Mouse (Mus musculus) spleen, postnatal 10 days (tissue): Measurements from ENCODE around the gene Ddx21.
"Not testable (repeated sequence)": the region's sequence is repeated elsewhere in the genome, so short reads cannot be mapped to it uniquely, and the experiment has no call there.

Source experiments
- DNase-seq, 2 experiments: peaks; one replicate each; pipeline ENCODE4 v3.0.0; 2021 to 2022; ENCODE audit warnings: low spot score in 2 of 2

Gene Ddx21

GRCm38 (mm10) chr10:62602177-62603040, at the start of gene Ddx21:
TSS of gene Ddx21 (minus strand) at chr10:62602281.
- DNase-seq, result peak; percentile 78 to 92

- DNase-seq, result peak; percentile 89 to 95
Observed at GRCm38 (mm10) chr10:62650881-62651810, 49.1 kb upstream of the Ddx21 start, which contains the start of gene Ddx50. TSS of gene Ddx50 (minus strand) at chr10:62651218.

- DNase-seq, result no peak
Observed at GRCm38 (mm10) chr10:62650358-62650782, 48.3 kb upstream of the Ddx21 start.

- DNase-seq, result no peak
Observed at GRCm38 (mm10) chr10:62604161-62604560, 2.1 kb upstream of the Ddx21 start.

GRCm38 (mm10) chr10:62603233-62604030, 1.4 kb upstream of the Ddx21 start:
- DNase-seq, result no peak

GRCm38 (mm10) chr10:62601833-62602176, 276 bp downstream of the Ddx21 start:
- DNase-seq, result no peak

GRCm38 (mm10) chr10:62601053-62601791, 859 bp downstream of the Ddx21 start:
- peak in 1 of 2 experiments; percentile 15 for DNase-seq

- DNase-seq, result no peak
Observed at GRCm38 (mm10) chr10:62600056-62600455, 2.0 kb downstream of the Ddx21 start.

GRCm38 (mm10) chr10:62599311-62599710, 2.8 kb downstream of the Ddx21 start:
- DNase-seq, result not testable (repeated sequence)

GRCm38 (mm10) chr10:62592496-62592895, 9.6 kb downstream of the Ddx21 start:
- DNase-seq, result no peak

GRCm38 (mm10) chr10:62590200-62590599, 11.9 kb downstream of the Ddx21 start:
- DNase-seq, result peak; percentile 78 to 92

GRCm38 (mm10) chr10:62588616-62589015, 13.5 kb downstream of the Ddx21 start:
- DNase-seq, result no peak

GRCm38 (mm10) chr10:62583245-62583644, 18.8 kb downstream of the Ddx21 start:
- DNase-seq, result no peak

GRCm38 (mm10) chr10:62582701-62583100, 19.4 kb downstream of the Ddx21 start:
- no peak for DNase-seq

GRCm38 (mm10) chr10:62582263-62582662, 19.8 kb downstream of the Ddx21 start:
- DNase-seq, result no peak

GRCm38 (mm10) chr10:62579129-62579528, 23.0 kb downstream of the Ddx21 start:
- not testable (repeated sequence) for DNase-seq

GRCm38 (mm10) chr10:62578338-62579100, 23.6 kb downstream of the Ddx21 start, which contains the start of gene Kif1bp:
TSS of gene Kif1bp (minus strand) at chr10:62578457.
- peak; percentile 96 to 98 for DNase-seq

GRCm38 (mm10) chr10:62577673-62578337, 24.3 kb downstream of the Ddx21 start:
- no peak for DNase-seq

- no peak for DNase-seq
Observed at GRCm38 (mm10) chr10:62575001-62575400, 27.1 kb downstream of the Ddx21 start.
